Mouse (Mus musculus) kidney, embryonic 15.5 days (tissue): ENCODE measurements around the gene Spp1. TPM values are rescaled to one million over a fixed set of nuclear protein-coding genes. Genes with fewer than 3 reads are reported as not detected.
A peak's percentile ranks its signal among the peaks of the same experiment; 100 is the strongest.

Experiments
- ATAC-seq: fragments of 200-750 bp; cut with Nextera tagmentation; replicated peaks from 2 replicates; pipeline ENCODE4 v1.8.0; 2017; ENCODE audit warnings: moderate TSS enrichment; ENCODE audit not compliant: low FRiP score
- H3K27ac ChIP-seq: fragments of 300-500 bp; sonication (generic); 2 replicates; pipeline ENCODE4 v1.5.1; 2015; ENCODE audit warnings: mild to moderate bottlenecking, inconsistent platforms
- H3K27me3 ChIP-seq: fragments of 300-500 bp; sonication (generic); 2 replicates; pipeline ENCODE4 v1.6.1; 2015; ENCODE audit warnings: inconsistent platforms
- H3K36me3 ChIP-seq: fragments of 300-500 bp; sonication (generic); 2 replicates; pipeline ENCODE4 v1.6.1; 2015; ENCODE audit warnings: inconsistent platforms
- H3K4me1 ChIP-seq: fragments of 300-500 bp; sonication (generic); 2 replicates; pipeline ENCODE4 v1.6.1; 2015; ENCODE audit warnings: inconsistent platforms
- H3K4me2 ChIP-seq: fragments of 300-500 bp; sonication (generic); 2 replicates; pipeline ENCODE4 v1.6.1; 2015; ENCODE audit warnings: moderate library complexity, mild to moderate bottlenecking, inconsistent platforms
- H3K4me3 ChIP-seq: fragments of 300-500 bp; sonication (generic); replicated peaks from 2 replicates; pipeline ENCODE4 v1.5.1; 2015; ENCODE audit warnings: mild to moderate bottlenecking, inconsistent platforms
- H3K9ac ChIP-seq: fragments of 300-500 bp; sonication (generic); 2 replicates; pipeline ENCODE4 v1.6.1; 2015; ENCODE audit warnings: mild to moderate bottlenecking, inconsistent platforms
- H3K9me3 ChIP-seq: fragments of 300-500 bp; sonication (generic); replicated peaks from 2 replicates; pipeline ENCODE4 v1.6.1; 2016; ENCODE audit warnings: inconsistent platforms
- whole genome bisulfite sequencing: fragments of 180-500 bp; shearing (Covaris S2); methylation state at CpG from one replicate; pipeline ENCODE4 v1.1.7; 2015; ENCODE audit warnings: mixed read lengths; 5-methylcytosine and 5-hydroxymethylcytosine counted together
- polyA plus RNA-seq: library from polyadenylated mRNA; unstranded; fragments of >200 nt; fragmentation: Nextera tagmentation; extraction: Ambion mirVana; gene quantifications from 2 replicates; pipeline ENCODE4 v1.2.1, GENCODE M21; 2015

Spp1 gene
- polyA plus RNA-seq, 1 experiment from 2014 or later, result 64.9 TPM

DNA sequence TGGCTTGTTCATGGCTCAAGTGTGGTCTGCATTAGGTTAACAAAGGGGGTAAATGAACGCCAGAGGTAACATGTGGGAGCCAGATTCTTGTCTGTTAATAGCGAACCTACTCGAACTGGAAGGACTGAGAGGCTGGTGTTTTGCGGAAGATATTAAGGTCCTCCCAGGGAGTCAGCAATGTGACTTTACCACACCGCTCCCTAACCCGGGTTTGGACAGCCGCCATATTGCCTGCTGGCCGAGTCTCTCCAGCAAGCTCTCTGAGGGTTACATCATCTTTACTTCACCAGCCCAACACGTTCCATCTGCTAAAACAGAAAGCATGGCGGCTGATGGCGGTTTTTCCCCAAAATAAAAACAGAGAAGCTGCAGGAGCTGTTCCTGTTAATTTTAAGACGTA is 30.8 kb downstream of the Spp1 start:
- Histone ChIP-seq H3K4me2 (no peak overlapping the region), H3K9ac (no peak overlapping the region), H3K27me3 (no peaks in the 10 kb centered on the region), H3K4me3 (no peak overlapping the region), H3K27ac (no peak overlapping the region), H3K9me3 (no peaks in the 10 kb centered on the region), H3K36me3 (peaks cover 68% of the 10 kb centered on the region), H3K4me1 (peaks cover 6% of the 10 kb centered on the region)
- 92% methylated on average over 12 of the region's 12 CpGs for WGBS
- ATAC-seq, result no peak

DNA sequence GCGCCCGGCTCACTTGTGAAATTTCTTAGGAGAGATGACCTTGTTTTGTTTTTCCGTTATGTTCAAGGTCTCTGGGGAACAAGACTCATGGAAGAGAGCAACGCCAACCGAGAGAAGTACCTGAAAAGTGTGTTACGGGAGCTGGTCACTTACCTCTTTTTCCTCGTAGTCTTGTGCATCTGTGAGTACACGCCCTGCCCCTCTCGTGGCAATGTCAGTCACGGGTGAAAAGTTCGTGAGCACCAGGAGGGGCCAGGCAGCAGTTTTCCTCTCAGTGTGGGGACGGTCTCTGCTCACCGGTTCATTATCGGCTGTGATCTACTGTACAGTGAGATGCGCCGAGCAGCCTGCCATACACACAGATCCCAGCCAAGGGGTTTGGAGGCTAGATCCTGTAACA is 31.9 kb downstream of the Spp1 start:
- Histone ChIP-seq H3K9me3 (no peaks in the 10 kb centered on the region), H3K9ac (no peak overlapping the region), H3K27me3 (no peaks in the 10 kb centered on the region), H3K4me1 (no peaks in the 10 kb centered on the region), H3K27ac (no peak overlapping the region), H3K36me3 (peaks cover 79% of the 10 kb centered on the region), H3K4me2 (no peak overlapping the region), H3K4me3 (no peak overlapping the region)
- no peak for ATAC-seq
- 89% methylated on average over 16 of the region's 16 CpGs for WGBS

DNA sequence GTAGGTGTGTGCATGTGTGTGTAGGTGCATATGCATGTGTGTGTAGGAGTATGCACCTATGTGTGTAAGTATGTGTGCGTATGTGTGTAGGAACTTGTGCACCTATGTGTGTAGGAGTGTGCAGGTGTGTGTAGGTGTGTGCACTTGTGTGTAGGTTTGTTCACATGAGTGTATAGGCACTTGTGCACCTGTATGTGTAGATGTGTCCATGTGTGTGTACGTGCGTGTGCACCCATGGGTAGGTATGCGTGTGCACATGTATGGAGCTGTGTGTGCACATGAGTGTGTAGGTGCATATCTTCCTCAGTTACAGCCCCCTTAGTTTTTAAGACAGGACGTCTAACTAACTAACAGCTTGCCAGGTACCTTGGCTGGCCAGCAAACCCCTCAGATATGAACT is 33.7 kb downstream of the Spp1 start:
- WGBS, result 94% methylated on average over 5 of the region's 5 CpGs
- no peaks in the 10 kb centered on the region for H3K9me3 ChIP-seq
- no peak for ATAC-seq
- H3K4me2 ChIP-seq, result no peak overlapping the region
- no peak overlapping the region for H3K4me3 ChIP-seq
- peaks cover 84% of the 10 kb centered on the region for H3K36me3 ChIP-seq
- H3K27me3 ChIP-seq, result no peaks in the 10 kb centered on the region
- H3K9ac ChIP-seq, result no peak overlapping the region
- no peak overlapping the region for H3K27ac ChIP-seq
- H3K4me1 ChIP-seq, result no peaks in the 10 kb centered on the region

DNA sequence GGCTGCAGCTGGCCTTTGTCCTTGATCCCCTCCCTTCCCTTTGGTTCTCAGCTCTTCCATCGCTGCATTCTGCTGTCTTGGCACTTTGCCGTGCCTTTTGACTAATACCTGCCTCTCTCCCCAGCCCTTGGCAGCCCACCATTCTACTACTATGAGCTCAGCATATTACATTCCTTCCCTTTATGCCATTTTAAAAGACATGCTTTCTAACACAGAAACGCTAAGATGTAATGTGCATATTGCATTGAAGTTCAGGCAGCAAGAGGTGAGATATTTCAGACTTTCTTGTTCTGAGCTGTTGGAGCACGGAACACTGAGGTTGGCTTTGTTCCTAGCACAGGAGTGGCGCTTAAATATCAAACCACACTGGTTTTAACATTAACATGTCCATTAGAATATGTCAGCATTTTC is 36.1 kb downstream of the Spp1 start:
- Histone ChIP-seq H3K36me3 (peaks cover 61% of the 10 kb centered on the region), H3K9me3 (no peaks in the 10 kb centered on the region), H3K4me1 (no peaks in the 10 kb centered on the region), H3K4me2 (no peak overlapping the region), H3K27me3 (no peaks in the 10 kb centered on the region), H3K27ac (peak overlapping the region; percentile 43), H3K4me3 (no peak overlapping the region), H3K9ac (no peak overlapping the region)
- 87% methylated on average over 5 of the region's 5 CpGs for WGBS
- ATAC-seq, result no peak

DNA sequence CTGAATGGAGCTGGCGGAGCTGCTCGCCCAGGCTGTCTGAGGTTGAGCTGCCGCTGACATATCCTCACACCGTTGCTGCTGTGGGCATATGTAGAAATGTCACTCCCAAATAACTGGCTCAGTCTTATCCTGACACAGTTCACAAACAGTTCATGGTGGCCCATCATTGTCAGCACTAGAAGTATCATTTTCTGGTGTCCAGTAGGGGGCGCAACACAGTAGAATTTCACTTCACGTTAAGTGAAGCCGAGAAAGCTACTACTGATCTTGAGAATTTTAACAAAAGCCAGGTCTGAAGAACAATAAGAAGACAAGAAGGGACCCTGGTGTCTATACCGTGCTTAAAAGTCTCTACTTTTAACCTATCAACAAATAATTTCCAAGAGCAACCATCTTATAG is 37.5 kb downstream of the Spp1 start:
- Histone ChIP-seq H3K4me2 (no peak overlapping the region), H3K4me1 (no peaks in the 10 kb centered on the region), H3K27ac (no peak overlapping the region), H3K36me3 (peaks cover 55% of the 10 kb centered on the region), H3K4me3 (no peak overlapping the region), H3K9ac (no peak overlapping the region), H3K9me3 (no peaks in the 10 kb centered on the region), H3K27me3 (no peaks in the 10 kb centered on the region)
- 96% methylated on average over 8 of the region's 8 CpGs for WGBS
- no peak for ATAC-seq

DNA sequence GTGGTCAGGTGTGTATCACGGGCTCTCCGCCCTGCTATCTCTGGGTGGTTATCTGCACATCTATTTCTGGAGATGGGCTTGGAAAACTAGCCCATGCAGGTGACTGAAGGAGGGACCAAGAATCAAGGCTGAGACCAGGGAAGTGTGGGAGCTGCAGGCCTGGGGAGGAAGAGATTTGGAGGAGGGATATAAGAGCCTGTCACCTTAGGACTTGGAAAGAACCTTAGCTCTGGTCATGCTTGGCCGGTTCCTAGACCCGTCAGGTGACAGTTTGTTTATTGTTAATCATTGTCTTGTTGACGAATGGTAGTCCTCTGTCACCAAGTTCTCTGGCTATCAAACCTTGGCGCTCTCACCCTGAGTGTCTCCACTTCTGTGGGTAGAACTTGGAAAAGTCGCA is 45.4 kb downstream of the Spp1 start:
- no peak overlapping the region for H3K4me2 ChIP-seq
- H3K9me3 ChIP-seq, result no peaks in the 10 kb centered on the region
- no peak overlapping the region for H3K9ac ChIP-seq
- no peaks in the 10 kb centered on the region for H3K4me1 ChIP-seq
- peaks cover 76% of the 10 kb centered on the region for H3K36me3 ChIP-seq
- no peaks in the 10 kb centered on the region for H3K27me3 ChIP-seq
- no peak overlapping the region for H3K4me3 ChIP-seq
- peak; percentile 58; the same call in 1 of the 2 replicates for ATAC-seq
- H3K27ac ChIP-seq, result no peak overlapping the region
- 81% methylated on average over 7 of the region's 7 CpGs for WGBS

DNA sequence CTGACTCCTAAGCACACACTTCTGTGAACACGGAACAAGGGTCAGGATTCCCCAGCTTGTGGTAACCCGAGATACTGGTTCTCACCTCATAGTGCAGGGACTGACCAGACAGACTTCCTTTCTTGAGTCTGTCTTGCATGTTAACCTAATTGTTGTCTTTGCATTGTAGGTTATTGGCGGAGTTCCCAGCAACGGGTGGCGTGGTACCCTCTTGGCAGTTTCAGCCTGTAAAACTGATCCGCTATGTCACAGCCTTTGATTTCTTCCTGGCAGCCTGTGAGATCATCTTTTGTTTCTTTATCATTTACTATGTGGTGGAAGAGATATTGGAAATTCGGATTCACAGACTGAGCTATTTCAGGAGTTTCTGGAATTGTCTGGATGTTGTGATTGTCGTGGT is 47.9 kb downstream of the Spp1 start:
- 73% methylated on average over 8 of the region's 8 CpGs for WGBS
- Histone ChIP-seq H3K36me3 (peaks cover 88% of the 10 kb centered on the region), H3K4me1 (no peaks in the 10 kb centered on the region), H3K9ac (no peak overlapping the region), H3K9me3 (no peaks in the 10 kb centered on the region), H3K4me3 (no peak overlapping the region), H3K27me3 (no peaks in the 10 kb centered on the region), H3K4me2 (no peak overlapping the region), H3K27ac (no peak overlapping the region)
- ATAC-seq, result no peak

Other genes with a start within 250 kb of the Spp1 start
- 0.06 and 15.6 TPM in 2 replicates for gene Dmp1, start 232.5 kb upstream of the Spp1 start, polyA plus RNA-seq
- gene Ibsp, start 135.9 kb upstream of the Spp1 start, polyA plus RNA-seq, result 0.14 and 160 TPM in 2 replicates
- gene Mepe, start 109.8 kb upstream of the Spp1 start, polyA plus RNA-seq, result 0.15 TPM in 1 of 2 replicates, not detected in the other
- 16.5 and 18.5 TPM in 2 replicates for gene Pkd2, start 24.3 kb downstream of the Spp1 start, polyA plus RNA-seq
- gene BC005561, start 73.2 kb downstream of the Spp1 start, polyA plus RNA-seq, result 12.3 and 12.7 TPM in 2 replicates